Mouse (Mus musculus): ENCODE data around the gene Hus1b.

Hus1b gene

GRCm38 (mm10) chr13:30947540-30947939, at the start of gene Hus1b:
Hus1b (minus strand) TSS chr13:30947759.
- no peak for DNase-seq

GRCm38 (mm10) chr13:30994249-30994858, 46.8 kb upstream of the Hus1b start:
- no peak for DNase-seq

GRCm38 (mm10) chr13:30993819-30994218, 46.3 kb upstream of the Hus1b start:
- peak; percentile 41 for DNase-seq

GRCm38 (mm10) chr13:30990233-30990632, 42.7 kb upstream of the Hus1b start:
- DNase-seq = no peak

- no peak for DNase-seq
Observed at GRCm38 (mm10) chr13:30989710-30990109, 42.2 kb upstream of the Hus1b start.

- DNase-seq = no peak
Observed at GRCm38 (mm10) chr13:30987686-30988085, 40.1 kb upstream of the Hus1b start.

GRCm38 (mm10) chr13:30986934-30987455, 39.4 kb upstream of the Hus1b start:
- no peak for DNase-seq

- no peak for DNase-seq
Observed at GRCm38 (mm10) chr13:30985598-30986466, 38.3 kb upstream of the Hus1b start.

GRCm38 (mm10) chr13:30985275-30985597, 37.7 kb upstream of the Hus1b start:
- DNase-seq = no peak

- DNase-seq = peak; percentile 71
Observed at GRCm38 (mm10) chr13:30981666-30982065, 34.1 kb upstream of the Hus1b start.

GRCm38 (mm10) chr13:30978224-30978623, 30.7 kb upstream of the Hus1b start:
- DNase-seq = no peak

- peak; percentile 51 for DNase-seq
Observed at GRCm38 (mm10) chr13:30976536-30977084, 29.1 kb upstream of the Hus1b start.

- DNase-seq = no peak
Observed at GRCm38 (mm10) chr13:30974247-30974630, 26.7 kb upstream of the Hus1b start.

GRCm38 (mm10) chr13:30973501-30974246, 26.1 kb upstream of the Hus1b start, which contains the start of the genes Exoc2 and Gm5447:
Exoc2 (minus strand) TSS chr13:30974093.
Gm5447 (plus strand) TSS chr13:30974204.
- DNase-seq = peak; percentile 83

- DNase-seq = peak; percentile 75
Observed at GRCm38 (mm10) chr13:30972102-30972501, 24.5 kb upstream of the Hus1b start.

GRCm38 (mm10) chr13:30971047-30971446, 23.5 kb upstream of the Hus1b start:
- no peak for DNase-seq

GRCm38 (mm10) chr13:30968311-30968710, 20.8 kb upstream of the Hus1b start:
- DNase-seq = no peak

GRCm38 (mm10) chr13:30966507-30966911, 18.9 kb upstream of the Hus1b start:
- DNase-seq = no peak

- DNase-seq = no peak
Observed at GRCm38 (mm10) chr13:30961932-30962331, 14.4 kb upstream of the Hus1b start.

- no peak for DNase-seq
Observed at GRCm38 (mm10) chr13:30960714-30961113, 13.2 kb upstream of the Hus1b start.

- DNase-seq = no peak
Observed at GRCm38 (mm10) chr13:30953580-30953979, 6.0 kb upstream of the Hus1b start.

GRCm38 (mm10) chr13:30952044-30952443, 4.5 kb upstream of the Hus1b start:
- no peak for DNase-seq

- DNase-seq = no peak
Observed at GRCm38 (mm10) chr13:30949181-30949580, 1.6 kb upstream of the Hus1b start.

Data from thymus, postnatal 25 days (tissue).